Mouse (Mus musculus) ovary, adult 18-20 months (tissue): ENCODE measurements around the gene Tst.

ENCODE experiments used
- DNase-seq: peaks from one replicate; pipeline ENCODE4 v3.0.0; 2022; ENCODE audit warnings: low spot score, mixed read lengths

Tst gene

DNA sequence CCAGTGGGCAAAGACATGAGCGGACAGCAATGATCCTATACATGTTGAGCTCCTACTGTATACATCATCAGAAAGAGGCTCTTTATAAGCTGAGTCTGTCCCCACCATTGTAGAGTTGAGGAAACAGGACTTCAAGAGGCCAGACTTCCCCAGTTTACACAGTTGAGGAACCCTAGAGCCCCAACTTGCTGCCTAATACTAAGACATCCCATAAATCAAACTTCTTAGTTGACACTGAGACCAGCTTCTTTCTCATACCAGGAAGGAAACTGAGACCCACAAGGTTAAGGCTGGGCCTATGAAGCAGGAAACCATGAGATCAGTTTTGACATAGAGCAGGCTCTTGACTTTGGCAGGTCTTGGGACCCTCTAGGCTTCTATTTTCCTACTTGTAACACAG lies 20.1 kb downstream of the Tst start:
- DNase-seq, result no peak

- no peak for DNase-seq
Observed at GRCm38 (mm10) chr15:78384220-78385116, 21.2 kb downstream of the Tst start.

DNA sequence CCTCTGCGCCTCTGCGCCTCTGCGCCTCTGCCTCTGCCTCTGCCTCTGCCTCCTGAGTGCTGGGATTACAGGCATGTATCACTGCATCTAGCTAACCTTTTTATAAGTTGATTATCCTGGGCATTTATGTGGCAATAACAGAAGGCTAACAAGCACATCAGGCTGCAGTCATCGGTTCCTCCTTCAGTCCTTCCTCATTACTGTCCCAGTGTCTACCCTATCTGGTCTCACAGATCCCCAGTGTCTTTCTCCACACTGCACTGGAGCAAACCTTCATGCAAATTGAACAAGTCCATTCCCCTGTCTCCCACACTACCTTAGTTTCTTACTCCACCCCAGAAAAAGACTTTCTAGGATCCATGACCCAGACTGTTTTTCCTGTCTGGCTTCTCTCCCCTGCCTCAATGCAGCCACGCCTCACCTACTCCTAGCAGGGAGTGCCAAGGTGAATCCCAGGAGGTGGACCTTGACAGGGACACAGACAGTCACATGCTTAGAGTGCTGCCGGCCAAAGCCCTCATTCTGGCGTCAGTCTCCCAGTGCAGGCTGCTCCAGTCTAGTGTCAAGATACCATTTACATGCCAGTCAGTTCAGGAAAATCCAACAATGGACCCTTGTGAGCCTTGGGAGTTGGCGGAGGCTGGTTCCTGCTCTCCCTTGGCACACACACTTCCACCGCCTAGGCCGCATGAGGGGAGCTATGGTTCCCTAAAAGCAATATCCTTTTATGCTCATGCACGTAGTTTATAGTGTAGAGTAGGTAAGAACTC lies 22.1 kb downstream of the Tst start:
- no peak for DNase-seq

- no peak for DNase-seq
Observed at GRCm38 (mm10) chr15:78382115-78382514, 23.6 kb downstream of the Tst start.

DNA sequence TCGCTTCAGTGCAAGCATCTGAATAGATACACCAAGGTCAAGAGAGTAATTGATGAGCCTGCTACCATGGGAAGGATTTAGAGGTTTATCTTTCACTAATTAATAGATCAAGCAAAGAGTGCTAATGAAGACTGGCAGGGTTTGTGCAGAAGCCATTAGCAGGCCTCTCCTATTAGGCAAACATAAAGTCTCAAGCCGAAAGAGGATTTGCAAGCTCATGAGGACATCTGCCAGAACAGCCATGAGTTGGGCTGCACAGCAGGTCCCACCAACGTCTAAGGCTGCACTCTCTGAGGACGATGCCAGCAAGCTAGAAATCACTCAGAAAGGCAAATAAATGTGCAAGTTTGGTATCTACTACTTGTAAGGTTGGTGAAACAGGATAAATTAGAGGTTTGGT lies 25.0 kb downstream of the Tst start:
- DNase-seq, result no peak

DNA sequence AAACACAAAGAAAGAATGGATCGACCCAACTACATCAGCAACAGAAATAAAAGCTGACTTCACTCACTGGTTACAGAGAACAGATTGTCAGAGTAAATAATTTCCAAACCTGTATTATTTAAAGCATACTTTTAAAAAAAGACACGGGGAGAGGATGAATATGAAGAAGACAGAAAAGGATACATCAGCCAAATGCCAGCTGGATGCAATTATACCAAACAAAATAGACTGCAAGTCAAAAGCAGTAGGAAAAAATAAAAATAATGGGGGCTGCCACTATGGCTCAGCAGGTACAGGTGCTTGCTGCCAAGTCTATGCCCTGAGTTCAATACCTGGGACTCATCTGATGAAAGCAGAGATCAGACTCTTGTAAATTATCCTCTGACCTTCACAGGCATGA lies 25.5 kb downstream of the Tst start:
- no peak for DNase-seq

- no peak for DNase-seq
Observed at GRCm38 (mm10) chr15:78378556-78378955, 27.2 kb downstream of the Tst start.

- no peak for DNase-seq
Observed at GRCm38 (mm10) chr15:78377859-78378258, 27.8 kb downstream of the Tst start.

DNA sequence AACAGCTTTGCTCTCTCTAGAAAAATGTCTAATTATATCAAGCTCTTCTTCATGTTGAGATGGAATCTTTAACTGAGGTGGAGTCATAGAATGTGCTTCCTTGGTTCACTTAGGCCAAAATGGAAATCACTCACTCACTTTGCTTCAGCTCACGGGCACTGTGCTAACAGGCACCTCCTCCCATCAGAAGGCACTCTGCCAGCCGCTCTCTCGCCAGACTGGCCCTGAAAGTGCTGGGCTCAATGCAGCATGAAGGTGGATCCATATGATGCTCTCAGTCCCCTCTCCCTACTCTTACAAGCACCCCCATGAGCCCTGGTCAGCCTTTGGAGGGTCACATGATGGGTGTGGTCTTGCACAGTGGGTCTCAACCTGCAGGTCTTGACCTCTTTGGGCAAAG lies 31.5 kb downstream of the Tst start:
- peak; percentile 23 for DNase-seq

DNA sequence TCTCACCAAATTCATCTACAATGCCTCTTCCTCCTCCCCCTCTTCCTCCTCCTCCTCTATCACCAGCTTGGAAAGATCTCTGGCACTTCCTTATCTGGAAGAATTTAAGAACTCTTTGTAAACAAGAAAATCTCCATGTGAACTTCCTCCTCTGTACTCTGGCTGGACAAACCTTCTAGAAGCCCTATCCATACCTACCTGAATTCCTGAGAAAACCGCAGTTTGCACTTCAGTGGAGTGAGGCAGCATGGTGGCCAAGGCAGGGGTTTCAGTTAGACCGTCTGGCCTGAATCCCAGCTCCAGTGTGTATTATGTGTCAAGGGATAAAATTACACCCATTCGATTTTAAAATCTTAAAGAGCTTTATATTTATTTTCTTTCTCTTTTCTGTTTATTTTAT lies 32.9 kb downstream of the Tst start:
- DNase-seq, result no peak

DNA sequence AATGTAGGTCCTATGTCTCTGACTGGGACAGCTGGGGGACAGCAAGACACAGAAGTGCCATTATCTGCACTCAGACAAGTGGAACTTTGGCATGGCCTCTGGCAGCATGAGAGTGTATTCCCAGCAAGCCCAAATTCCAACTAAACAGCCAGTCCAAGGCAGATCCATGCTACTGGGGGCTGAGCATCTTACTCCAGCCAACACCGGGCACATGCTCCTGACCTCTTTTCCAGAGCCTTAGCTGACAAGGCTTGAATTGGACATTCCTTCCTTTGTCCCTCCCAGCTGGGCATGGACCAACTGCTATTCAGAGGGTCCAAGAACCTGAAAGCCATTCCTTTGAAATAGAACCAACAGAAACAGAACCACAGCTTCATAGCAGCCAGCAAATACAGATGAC lies 36.1 kb downstream of the Tst start:
- DNase-seq, result no peak

DNA sequence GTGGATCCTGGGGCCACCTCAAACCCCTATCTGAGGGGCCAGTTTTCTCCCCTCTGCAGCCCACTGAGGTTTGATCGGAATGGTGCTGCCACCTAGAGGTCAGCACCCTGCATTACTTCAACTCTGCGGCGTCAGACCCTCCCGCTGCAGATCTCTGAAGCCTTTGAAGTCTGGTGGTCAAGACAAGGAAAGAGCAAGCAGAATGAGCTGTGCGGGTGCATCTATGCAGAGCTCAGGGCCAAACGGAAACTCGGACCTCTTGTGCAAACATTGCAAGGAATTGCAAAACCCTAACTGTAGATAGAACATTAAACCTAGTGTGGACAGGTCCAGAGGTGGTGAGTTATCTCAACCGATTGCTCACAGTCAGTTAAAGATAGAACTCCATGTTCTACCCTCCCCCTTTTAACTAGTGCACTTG lies 36.8 kb downstream of the Tst start:
- DNase-seq, result no peak

DNA sequence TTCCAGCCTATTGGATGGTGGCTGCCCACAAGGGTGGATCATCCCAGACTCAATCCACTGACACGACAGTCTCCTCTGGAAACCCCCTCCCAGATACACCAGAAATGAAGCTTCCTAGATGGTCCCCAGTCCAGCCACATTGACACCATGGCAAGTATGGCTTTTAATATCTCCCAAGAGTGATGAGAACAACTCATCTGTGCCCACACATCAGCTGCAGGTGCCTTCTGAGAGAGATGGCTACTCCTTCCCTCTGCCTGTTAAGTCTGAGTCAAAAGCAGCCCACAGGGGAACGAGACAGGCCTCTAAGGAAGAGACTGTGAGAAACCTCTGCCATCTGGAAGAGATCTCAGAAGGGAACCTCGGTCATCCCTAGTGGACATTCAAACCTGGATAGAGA lies 37.9 kb downstream of the Tst start:
- DNase-seq, result no peak

DNA sequence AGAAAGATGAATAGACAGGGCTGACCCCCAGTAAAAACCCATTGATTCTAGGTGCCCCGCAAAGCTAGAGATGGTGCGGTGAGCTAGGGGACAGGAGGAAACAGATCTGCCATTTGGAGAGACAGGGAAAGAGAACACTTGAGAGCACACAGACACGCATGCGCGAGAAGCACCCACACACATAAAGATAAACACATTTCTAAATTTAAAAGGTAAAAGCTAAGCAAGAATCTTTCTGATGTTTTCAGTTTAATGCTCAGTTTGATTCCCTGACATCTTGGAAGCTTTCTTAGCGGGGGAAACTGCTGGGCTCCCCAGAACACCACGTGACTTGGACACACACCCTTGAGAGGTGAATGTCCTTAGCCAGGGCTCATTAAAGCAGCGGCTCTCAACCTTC lies 38.8 kb downstream of the Tst start:
- DNase-seq, result no peak

DNA sequence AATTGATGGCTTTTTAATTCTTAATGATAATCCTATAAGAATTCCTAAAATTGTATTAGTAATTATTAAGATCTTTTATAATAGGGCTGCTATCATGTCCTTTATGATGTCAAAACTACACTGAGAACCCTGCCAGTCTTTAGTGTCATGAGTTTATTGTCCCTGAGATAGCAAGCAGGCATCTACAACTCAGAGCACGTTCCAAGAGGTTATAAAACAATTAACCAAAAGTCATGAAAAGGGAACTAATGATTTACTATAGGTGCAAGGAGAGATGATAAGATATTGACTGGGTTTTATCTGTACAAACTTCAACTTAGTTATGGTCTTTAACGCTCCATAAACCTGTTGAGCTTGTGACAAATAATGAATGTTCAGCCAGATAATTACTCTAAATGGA lies 39.8 kb downstream of the Tst start:
- no peak for DNase-seq

- DNase-seq, result no peak
Observed at GRCm38 (mm10) chr15:78355548-78355947, 50.2 kb downstream of the Tst start.

GRCm38 (mm10) chr15:78354958-78355357 lies 50.7 kb downstream of the Tst start:
- no peak for DNase-seq

GRCm38 (mm10) chr15:78351586-78352165 lies 54.0 kb downstream of the Tst start:
- no peak for DNase-seq
